Mouse (Mus musculus) cerebellum, adult 11 months (tissue): ENCODE data around the gene Olfr695.
"Not testable (repeated sequence)": the region's sequence is repeated elsewhere in the genome, so short reads cannot be mapped to it uniquely, and the experiment has no call there.

Experiments
- DNase-seq: peaks from one replicate; pipeline ENCODE4 v3.0.0; 2022

Gene Olfr695

GRCm38 (mm10) chr7:106716296-106716695, at the start of gene Olfr695:
TSS of gene Olfr695 (minus strand) at chr7:106716396.
- no peak for DNase-seq

- DNase-seq, result not testable (repeated sequence)
These were observed 44.8 kb upstream of the Olfr695 start for GRCm38 (mm10) chr7:106761008-106761407.

GRCm38 (mm10) chr7:106758800-106759199, 42.6 kb upstream of the Olfr695 start:
- DNase-seq, result no peak

DNA sequence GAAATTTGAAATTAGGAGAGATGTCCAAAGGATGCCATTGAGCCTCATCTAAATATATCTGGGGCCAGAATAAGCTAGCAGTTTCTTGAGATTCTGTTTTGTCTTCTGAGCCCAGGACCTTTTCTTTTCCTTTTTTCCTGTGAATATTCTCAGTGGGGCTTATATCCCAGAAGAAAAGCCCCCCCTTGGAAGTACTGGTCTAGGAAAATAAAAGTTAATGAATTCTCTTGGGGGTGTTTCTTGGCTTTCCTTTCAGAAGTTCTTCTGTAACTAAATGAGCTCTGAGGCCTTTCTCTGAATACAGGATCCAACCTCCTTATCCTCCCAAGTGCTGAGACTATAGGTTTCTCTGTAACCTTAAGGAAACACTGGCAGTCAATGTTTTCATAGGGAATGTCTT, 39.1 kb upstream of the Olfr695 start, which contains the start of gene Olfr698:
TSS of gene Olfr698 (minus strand) at position 101 of the 400 bp plus-strand sequence.
- no peak for DNase-seq

DNA sequence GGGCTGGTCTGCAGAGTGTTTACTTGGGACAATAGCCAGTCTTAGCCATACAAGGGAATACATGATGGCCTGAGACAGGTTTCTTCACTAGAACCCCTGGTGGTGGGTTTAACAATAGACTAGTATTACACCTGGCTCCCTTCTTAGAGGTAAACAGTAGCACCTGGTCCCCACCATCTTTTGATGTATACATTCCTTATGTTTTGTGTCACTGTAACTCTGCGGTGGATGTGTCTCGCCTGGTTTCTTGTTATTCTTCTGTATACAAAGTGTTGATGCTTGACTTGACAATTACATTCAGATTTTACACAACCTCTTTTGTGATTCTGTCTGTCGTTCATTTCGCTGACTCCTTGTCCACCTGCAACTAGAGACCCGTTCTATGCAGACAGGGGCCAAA, 29.6 kb upstream of the Olfr695 start:
- no peak for DNase-seq

DNA sequence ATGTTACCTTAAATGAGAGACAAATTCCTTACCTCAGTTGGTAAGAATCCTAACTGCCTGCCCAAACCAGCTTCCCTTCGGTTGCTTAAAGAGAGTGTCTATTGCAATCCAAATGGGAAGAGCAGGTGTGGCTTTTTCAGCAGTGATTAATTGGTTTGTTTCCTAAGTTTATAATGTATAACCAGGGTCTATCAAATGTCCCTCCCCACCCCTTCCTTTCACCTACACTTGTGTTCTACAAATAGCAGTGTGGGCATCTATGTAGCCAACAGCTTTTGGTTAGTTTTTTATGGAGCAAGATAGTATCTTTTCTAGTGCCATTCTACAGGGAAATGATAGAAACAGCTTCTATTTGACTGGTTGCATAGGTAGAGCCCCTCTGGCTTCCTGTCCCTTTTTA, 26.1 kb upstream of the Olfr695 start, which contains the start of gene Olfr697:
TSS of gene Olfr697 (minus strand) at position 101 of the 400 bp plus-strand sequence.
- no peak for DNase-seq

DNA sequence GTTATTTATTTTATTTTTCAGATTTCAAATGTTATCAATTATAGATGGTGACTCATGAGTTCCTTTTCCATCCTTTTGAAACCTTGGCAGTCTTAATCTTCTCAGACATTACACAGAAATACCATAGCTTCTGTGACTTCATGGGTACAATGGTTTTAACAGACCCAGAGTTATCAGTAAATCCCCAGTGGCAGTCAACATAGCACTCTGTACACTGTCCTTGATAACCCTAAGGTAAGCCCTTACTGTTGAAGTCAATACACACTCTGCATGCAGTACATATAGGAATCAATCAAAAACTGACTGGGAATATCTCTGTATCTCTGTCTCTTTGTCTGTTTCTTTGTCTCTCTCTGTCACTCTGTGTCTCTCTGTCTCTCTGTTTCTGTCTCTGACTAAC, 20.8 kb upstream of the Olfr695 start:
- DNase-seq, result no peak

DNA sequence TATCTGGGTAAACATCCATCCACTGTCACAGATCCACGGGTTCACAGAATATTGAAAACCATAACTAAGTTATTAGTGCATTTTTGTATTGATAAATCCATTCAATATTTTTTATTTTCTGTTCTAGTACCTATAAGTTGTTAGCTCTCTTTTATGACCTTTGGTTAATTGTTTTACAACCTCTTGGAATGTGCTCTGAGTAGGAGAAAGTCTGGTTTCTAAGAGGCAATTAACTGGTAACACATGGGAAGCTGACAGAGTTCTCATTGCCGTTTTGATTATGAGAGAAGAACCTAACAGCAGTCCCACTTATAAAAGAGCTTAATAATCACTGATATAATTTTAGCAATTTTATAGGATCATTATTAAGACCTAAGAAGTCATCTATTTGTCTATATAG, 17.5 kb upstream of the Olfr695 start:
- no peak for DNase-seq

GRCm38 (mm10) chr7:106725654-106726053, 9.5 kb upstream of the Olfr695 start:
- DNase-seq, result not testable (repeated sequence)

DNA sequence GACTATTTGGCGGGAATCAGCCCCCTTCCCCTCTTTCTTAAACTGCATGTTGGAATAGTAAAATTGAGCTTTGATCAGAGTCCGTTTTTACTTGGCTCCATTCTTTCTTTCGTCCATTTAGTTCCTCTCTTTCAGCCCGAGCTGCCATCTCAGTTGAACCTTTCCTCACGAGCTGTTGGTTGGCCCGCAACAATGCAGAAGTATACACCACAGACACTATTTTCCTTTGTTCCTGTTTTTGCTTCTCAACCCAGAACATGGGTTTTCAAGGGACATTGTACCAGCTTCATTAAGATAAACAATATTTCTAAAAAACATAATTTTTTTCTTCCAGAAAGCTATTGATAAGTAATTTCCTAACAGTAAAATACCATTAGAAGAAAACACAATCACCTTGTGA, 4.7 kb downstream of the Olfr695 start:
- DNase-seq, result no peak

DNA sequence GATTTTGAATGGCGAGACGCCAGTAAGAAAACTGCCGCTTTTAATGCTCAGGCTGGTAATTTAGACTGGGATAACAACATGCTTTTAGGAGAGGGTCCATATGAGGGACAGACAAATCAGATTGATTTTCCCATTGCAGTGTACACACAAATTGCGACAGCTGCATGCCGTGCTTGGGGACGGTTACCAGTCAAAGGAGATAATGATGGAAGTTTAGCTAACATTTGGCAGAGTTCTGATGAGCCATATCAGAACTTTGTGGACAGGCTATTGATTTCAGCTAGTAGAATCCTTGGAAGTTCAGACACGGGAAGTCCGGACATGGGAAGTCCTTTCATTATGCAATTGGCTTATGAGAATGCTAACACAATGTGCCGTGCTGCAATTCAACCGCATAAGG, 8.5 kb downstream of the Olfr695 start:
- not testable (repeated sequence) for DNase-seq

DNA sequence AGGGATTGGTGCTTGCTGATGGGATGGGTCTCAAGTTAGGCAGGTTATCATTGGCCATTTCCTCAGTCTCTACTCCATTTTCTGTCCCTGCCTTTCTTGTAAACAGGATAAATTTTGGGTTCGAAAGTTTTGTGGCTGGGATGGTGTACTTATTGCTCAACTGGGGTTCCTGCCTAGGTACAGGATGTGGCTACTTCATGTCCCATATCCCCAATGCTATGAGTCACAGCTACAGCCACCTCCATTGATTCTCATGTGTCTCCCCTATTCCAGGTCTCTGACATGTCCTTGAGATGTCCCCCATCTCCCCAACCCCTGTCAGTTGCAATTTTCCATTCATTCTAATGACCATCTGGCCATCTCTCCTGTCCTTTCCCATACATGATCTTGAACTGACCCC, 19.3 kb downstream of the Olfr695 start:
- no peak for DNase-seq

DNA sequence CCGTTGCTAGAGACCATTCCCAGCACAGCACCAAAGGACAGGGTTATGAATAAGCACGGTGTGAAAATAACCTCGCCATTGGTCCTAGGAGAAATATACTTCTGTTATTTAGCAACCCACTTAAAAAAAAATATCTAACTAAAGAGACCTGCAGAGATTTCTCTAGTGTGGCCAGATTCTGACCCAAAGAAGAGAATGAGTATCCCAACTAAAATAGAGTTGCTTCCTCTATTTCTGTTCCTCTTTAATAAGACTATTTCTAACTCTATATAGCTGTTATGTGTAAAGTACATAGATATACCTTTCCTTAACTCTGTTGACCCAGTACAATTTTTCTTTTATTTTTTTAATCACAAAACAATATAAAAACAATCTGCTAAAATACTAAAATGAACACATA, 23.2 kb downstream of the Olfr695 start:
- no peak for DNase-seq

DNA sequence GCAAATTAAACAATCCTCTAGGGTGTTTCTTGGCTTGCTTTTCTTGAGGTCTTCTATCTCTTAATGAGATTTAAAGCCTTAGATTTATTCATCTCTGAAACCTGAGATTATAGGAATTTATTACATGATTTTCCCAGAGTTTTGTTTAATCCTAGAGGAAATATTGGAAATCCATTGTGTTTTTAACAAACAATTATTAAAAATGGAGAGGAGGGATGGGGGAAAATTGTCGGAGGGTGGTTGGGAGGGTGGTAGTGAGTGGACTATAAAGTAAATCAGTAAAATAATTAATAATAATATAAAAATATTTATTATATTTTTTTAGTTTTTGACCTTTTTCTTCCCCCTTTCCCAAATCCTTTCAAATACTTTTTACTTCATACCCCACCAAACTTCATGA, 24.5 kb downstream of the Olfr695 start, which contains the start of gene Olfr694:
TSS of gene Olfr694 (minus strand) at position 101 of the 400 bp plus-strand sequence.
- no peak for DNase-seq

- DNase-seq, result no peak
These were observed 30.8 kb downstream of the Olfr695 start for GRCm38 (mm10) chr7:106685382-106685781.

- no peak for DNase-seq
These were observed 35.7 kb downstream of the Olfr695 start, which contains the start of gene Olfr693 for GRCm38 (mm10) chr7:106680484-106680883. TSS of gene Olfr693 (minus strand) at chr7:106680584.
